Mouse (Mus musculus): ENCODE results near the gene Pear1.
A peak's percentile ranks its signal among the peaks of the same experiment; 100 is the strongest.

Pear1 gene

GRCm38 (mm10) chr3:87765091-87765490, 59.0 kb downstream of the Pear1 start:
- DNase-seq (ENCODE audit: low spot score in 2 of 2) = no peak

GRCm38 (mm10) chr3:87764506-87764905, 59.6 kb downstream of the Pear1 start:
- no peak for DNase-seq (ENCODE audit: low spot score in 2 of 2)

- peak; percentile 66 for DNase-seq (ENCODE audit: low spot score in 2 of 2)
Measured at GRCm38 (mm10) chr3:87763683-87764289, 60.3 kb downstream of the Pear1 start.

GRCm38 (mm10) chr3:87763202-87763601, 60.9 kb downstream of the Pear1 start:
- no peak for DNase-seq (ENCODE audit: low spot score in 2 of 2)

GRCm38 (mm10) chr3:87761408-87762375, 62.4 kb downstream of the Pear1 start:
- no peak for DNase-seq (ENCODE audit: low spot score in 2 of 2)

GRCm38 (mm10) chr3:87758641-87759040, 65.5 kb downstream of the Pear1 start:
- DNase-seq (ENCODE audit: low spot score in 2 of 2) = no peak

GRCm38 (mm10) chr3:87756488-87756887, 67.6 kb downstream of the Pear1 start:
- DNase-seq (ENCODE audit: low spot score in 2 of 2) = no peak

GRCm38 (mm10) chr3:87755964-87756363, 68.1 kb downstream of the Pear1 start:
- peak; percentile 63 to 84 for DNase-seq (ENCODE audit: low spot score in 2 of 2)

- no peak for DNase-seq (ENCODE audit: low spot score in 2 of 2)
Measured at GRCm38 (mm10) chr3:87753829-87754228, 70.3 kb downstream of the Pear1 start.

GRCm38 (mm10) chr3:87752567-87752966, 71.5 kb downstream of the Pear1 start:
- DNase-seq (ENCODE audit: low spot score in 2 of 2) = no peak

- no peak for DNase-seq (ENCODE audit: low spot score in 2 of 2)
Measured at GRCm38 (mm10) chr3:87749977-87750376, 74.1 kb downstream of the Pear1 start.

- peak in 1 of 2 experiments; percentile 31 for DNase-seq (ENCODE audit: low spot score in 2 of 2)
Measured at GRCm38 (mm10) chr3:87749036-87749435, 75.1 kb downstream of the Pear1 start.

GRCm38 (mm10) chr3:87748431-87748830, 75.7 kb downstream of the Pear1 start, which contains the start of gene Lrrc71:
Gene Lrrc71 (minus strand): TSS chr3:87748625.
- no peak for DNase-seq (ENCODE audit: low spot score in 2 of 2)

GRCm38 (mm10) chr3:87745036-87745659, 79.0 kb downstream of the Pear1 start:
- no peak for DNase-seq (ENCODE audit: low spot score in 2 of 2)

GRCm38 (mm10) chr3:87743927-87744326, 80.2 kb downstream of the Pear1 start:
- DNase-seq (ENCODE audit: low spot score in 2 of 2) = no peak

- DNase-seq (ENCODE audit: low spot score in 2 of 2) = no peak
Measured at GRCm38 (mm10) chr3:87742735-87743134, 81.4 kb downstream of the Pear1 start.

- no peak for DNase-seq (ENCODE audit: low spot score in 2 of 2)
Measured at GRCm38 (mm10) chr3:87742013-87742412, 82.1 kb downstream of the Pear1 start.

- no peak for DNase-seq (ENCODE audit: low spot score in 2 of 2)
Measured at GRCm38 (mm10) chr3:87738906-87739305, 85.2 kb downstream of the Pear1 start.

- no peak for DNase-seq (ENCODE audit: low spot score in 2 of 2)
Measured at GRCm38 (mm10) chr3:87735335-87735734, 88.8 kb downstream of the Pear1 start.

GRCm38 (mm10) chr3:87733984-87734761, 89.9 kb downstream of the Pear1 start:
- no peak for DNase-seq (ENCODE audit: low spot score in 2 of 2)

GRCm38 (mm10) chr3:87733098-87733497, 91.0 kb downstream of the Pear1 start:
- no peak for DNase-seq (ENCODE audit: low spot score in 2 of 2)

- no peak for DNase-seq (ENCODE audit: low spot score in 2 of 2)
Measured at GRCm38 (mm10) chr3:87728696-87729095, 95.4 kb downstream of the Pear1 start.

Data from frontal cortex, postnatal 14 days (tissue).